Mouse (Mus musculus): ENCODE measurements around the gene Pigt.

Pigt gene

GRCm38 (mm10) chr2:164520782-164521181, 23.5 kb downstream of the Pigt start:
- no peak for DNase-seq (ENCODE audit: low read depth, low spot score)

GRCm38 (mm10) chr2:164521841-164522240, 24.5 kb downstream of the Pigt start:
- no peak for DNase-seq (ENCODE audit: low read depth, low spot score)

- DNase-seq (ENCODE audit: low read depth, low spot score) = no peak
These were observed 25.0 kb downstream of the Pigt start for GRCm38 (mm10) chr2:164522280-164522679.

- DNase-seq (ENCODE audit: low read depth, low spot score) = no peak
These were observed 26.0 kb downstream of the Pigt start for GRCm38 (mm10) chr2:164523301-164523773.

GRCm38 (mm10) chr2:164528557-164528956, 31.2 kb downstream of the Pigt start:
- DNase-seq (ENCODE audit: low read depth, low spot score) = no peak

- peak; percentile 30 for DNase-seq (ENCODE audit: low read depth, low spot score)
These were observed 33.8 kb downstream of the Pigt start for GRCm38 (mm10) chr2:164531169-164531568.

GRCm38 (mm10) chr2:164534315-164534714, 37.0 kb downstream of the Pigt start:
- no peak for DNase-seq (ENCODE audit: low read depth, low spot score)

- DNase-seq (ENCODE audit: low read depth, low spot score) = no peak
These were observed 39.7 kb downstream of the Pigt start for GRCm38 (mm10) chr2:164537003-164537402.

GRCm38 (mm10) chr2:164540652-164541427, 43.5 kb downstream of the Pigt start:
- DNase-seq (ENCODE audit: low read depth, low spot score) = no peak

GRCm38 (mm10) chr2:164542132-164542531, 44.8 kb downstream of the Pigt start:
- no peak for DNase-seq (ENCODE audit: low read depth, low spot score)

GRCm38 (mm10) chr2:164542598-164542997, 45.3 kb downstream of the Pigt start:
- DNase-seq (ENCODE audit: low read depth, low spot score) = no peak

- DNase-seq (ENCODE audit: low read depth, low spot score) = no peak
These were observed 46.4 kb downstream of the Pigt start for GRCm38 (mm10) chr2:164543745-164544144.

GRCm38 (mm10) chr2:164544454-164545097, 47.3 kb downstream of the Pigt start:
- DNase-seq (ENCODE audit: low read depth, low spot score) = no peak

- no peak for DNase-seq (ENCODE audit: low read depth, low spot score)
These were observed 52.0 kb downstream of the Pigt start for GRCm38 (mm10) chr2:164549338-164549737.

GRCm38 (mm10) chr2:164549963-164550894, 52.9 kb downstream of the Pigt start:
- DNase-seq (ENCODE audit: low read depth, low spot score) = no peak

GRCm38 (mm10) chr2:164550895-164551269, 53.6 kb downstream of the Pigt start:
- DNase-seq (ENCODE audit: low read depth, low spot score) = no peak

- DNase-seq (ENCODE audit: low read depth, low spot score) = no peak
These were observed 54.2 kb downstream of the Pigt start for GRCm38 (mm10) chr2:164551502-164551901.

Measured in c-Kit-negative CD71-positive TER-119-positive erythroid progenitor cells, embryonic 14.5 days (primary cell).